ENCODE assay signal across 13 mouse cellular contexts in genomic region chr5:28689651-28690050, GRCm38 (mm10).
DNase-seq lines count a peak whose midpoint lies in the region; ATAC-seq lines count a peak whose summit lies in the region.
"Had no signal": no experiment of that assay in that cellular context is flagged by ENCODE, and none has a peak within 500 bp of the region (broad histone marks: within the 10 kb centered on the region; RNA-seq: fewer than 3 reads in every experiment).

No protein-coding gene starts in this region.

- peak; percentile 61 for DNase-seq in heart, adult 11 months
- peak; percentile 24 for DNase-seq in midbrain, embryonic 14.5 days
- no peak for DNase-seq in midbrain, embryonic 10.5 days (ENCODE audit: low spot score)
- DNase-seq in cerebellum, adult 11 months, result peak; percentile 3
- peak; percentile 24 for DNase-seq in gonadal fat pad, adult 2 months (ENCODE audit: low read depth)
- no peak for DNase-seq in right cerebral cortex, adult 18-20 months
- DNase-seq in ovary, adult 18-20 months (ENCODE audit: low spot score), result no peak
- DNase-seq: B cell, adult 2 months; gastrocnemius, postnatal 36 days; heart, postnatal 14 days; lung, adult 18-20 months had no signal

- H3K4me2 ChIP-seq in heart, embryonic 11.5 days, result no peak overlapping the region
- no peak overlapping the region for H3K4me2 ChIP-seq in midbrain, embryonic 14.5 days (ENCODE audit: low read length)
- H3K4me2 ChIP-seq: forebrain, embryonic 13.5 days had no signal

- no peaks in the 10 kb centered on the region for H3K36me3 ChIP-seq in heart, embryonic 11.5 days (ENCODE audit: control insufficient read depth, insufficient read depth, low read length)
- H3K36me3 ChIP-seq in midbrain, embryonic 14.5 days (ENCODE audit: control insufficient read depth, insufficient read depth, low read length), result no peaks in the 10 kb centered on the region
- no peaks in the 10 kb centered on the region for H3K36me3 ChIP-seq in midbrain, embryonic 10.5 days

- H3K9ac ChIP-seq in heart, embryonic 11.5 days (ENCODE audit: low read depth, low read length), result no peak overlapping the region
- H3K9ac ChIP-seq in midbrain, embryonic 14.5 days (replicated peaks; ENCODE audit: low read length), result no peak overlapping the region
- H3K9ac ChIP-seq: forebrain, embryonic 13.5 days had no signal

- no peaks in the 10 kb centered on the region for H3K4me1 ChIP-seq in heart, embryonic 11.5 days (ENCODE audit: control insufficient read depth, insufficient read depth, low read length)
- no peaks in the 10 kb centered on the region for H3K4me1 ChIP-seq in midbrain, embryonic 14.5 days (ENCODE audit: control insufficient read depth, insufficient read depth, low read length)
- no peaks in the 10 kb centered on the region for H3K4me1 ChIP-seq in midbrain, embryonic 10.5 days
- H3K4me1 ChIP-seq: forebrain, embryonic 13.5 days had no signal

- H3K9me3 ChIP-seq in heart, embryonic 11.5 days (replicated peaks; ENCODE audit: control insufficient read depth, low read length), result no peaks in the 10 kb centered on the region
- no peaks in the 10 kb centered on the region for H3K9me3 ChIP-seq in midbrain, embryonic 14.5 days (ENCODE audit: control insufficient read depth, low read length)
- no peaks in the 10 kb centered on the region for H3K9me3 ChIP-seq in midbrain, embryonic 10.5 days (replicated peaks)
- H3K9me3 ChIP-seq: forebrain, embryonic 13.5 days had no signal

- H3K4me3 ChIP-seq in heart, embryonic 11.5 days (ENCODE audit: low read depth, low read length), result no peak overlapping the region
- H3K4me3 ChIP-seq in midbrain, embryonic 14.5 days (replicated peaks; ENCODE audit: low read depth, low read length), result no peak overlapping the region
- no peak overlapping the region for H3K4me3 ChIP-seq in midbrain, embryonic 10.5 days
- H3K4me3 ChIP-seq: forebrain, embryonic 13.5 days had no signal

- WGBS in heart, embryonic 11.5 days (ENCODE audit: insufficient replicate concordance), result 73% methylated on average over 2 of the region's 2 CpGs
- WGBS in midbrain, embryonic 14.5 days, result 74% methylated on average over 2 of the region's 2 CpGs
- 88% methylated on average over 2 of the region's 2 CpGs for WGBS in midbrain, embryonic 10.5 days

- no peak overlapping the region for H3K27ac ChIP-seq in heart, embryonic 11.5 days (ENCODE audit: low read depth, low read length)
- no peak overlapping the region for H3K27ac ChIP-seq in midbrain, embryonic 14.5 days (replicated peaks; ENCODE audit: low read depth, low read length)
- no peak overlapping the region for H3K27ac ChIP-seq in midbrain, embryonic 10.5 days (replicated peaks)
- H3K27ac ChIP-seq: forebrain, embryonic 13.5 days had no signal

- no peak for ATAC-seq in heart, embryonic 11.5 days (replicated peaks; ENCODE audit: insufficient number of reproducible peaks, low FRiP score, low TSS enrichment)
- no peak for ATAC-seq in midbrain, embryonic 14.5 days (ENCODE audit: low FRiP score, low TSS enrichment)
- ATAC-seq: forebrain, embryonic 13.5 days had no signal

- no peaks in the 10 kb centered on the region for H3K27me3 ChIP-seq in heart, embryonic 11.5 days (ENCODE audit: control insufficient read depth, insufficient read depth, low read length)
- H3K27me3 ChIP-seq in midbrain, embryonic 14.5 days (ENCODE audit: control insufficient read depth, insufficient read depth, low read length), result no peaks in the 10 kb centered on the region
- H3K27me3 ChIP-seq in midbrain, embryonic 10.5 days (ENCODE audit: low read depth, poor library complexity, severe bottlenecking), result no peaks in the 10 kb centered on the region
- H3K27me3 ChIP-seq: forebrain, embryonic 13.5 days had no signal

Comparison
In these comparisons a context has a peak if more than half of its experiments do, and no peak if none do; other contexts are left out.
1. DNase-seq: peak in heart, adult 11 months (single experiment), midbrain, embryonic 14.5 days (single experiment), cerebellum, adult 11 months (single experiment) and gonadal fat pad, adult 2 months (single experiment); none in midbrain, embryonic 10.5 days (single experiment), right cerebral cortex, adult 18-20 months (single experiment) and ovary, adult 18-20 months (single experiment).